Mouse (Mus musculus) urinary bladder, postnatal 36 days (tissue): ENCODE measurements around the gene Cx3cr1.

Experiments
- DNase-seq, 2 experiments: peaks; one replicate each; pipeline ENCODE4 v3.0.0; 2022; ENCODE audit warnings: low spot score in 2 of 2, mixed read lengths in 1 of 2

Gene Cx3cr1

DNA sequence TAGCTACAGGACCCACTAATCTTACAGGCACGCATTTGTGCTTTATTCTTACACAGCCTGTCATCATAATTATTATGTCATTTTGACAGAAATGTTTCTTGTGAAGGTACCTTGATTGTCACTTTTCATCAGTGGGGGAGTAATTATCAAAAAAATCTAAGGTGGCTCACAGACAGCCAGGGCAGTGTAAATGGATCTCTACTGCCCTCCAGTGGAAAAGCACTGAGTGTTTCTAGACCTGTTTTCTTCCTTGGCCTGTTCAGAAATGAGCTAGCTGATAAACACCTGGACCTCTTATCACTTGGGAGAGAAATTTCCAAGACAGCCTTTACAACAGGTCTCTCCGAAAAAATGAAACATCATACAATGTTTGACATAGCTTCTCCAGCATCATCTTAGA, 179.0 kb downstream of the Cx3cr1 start:
- DNase-seq, result no peak

DNA sequence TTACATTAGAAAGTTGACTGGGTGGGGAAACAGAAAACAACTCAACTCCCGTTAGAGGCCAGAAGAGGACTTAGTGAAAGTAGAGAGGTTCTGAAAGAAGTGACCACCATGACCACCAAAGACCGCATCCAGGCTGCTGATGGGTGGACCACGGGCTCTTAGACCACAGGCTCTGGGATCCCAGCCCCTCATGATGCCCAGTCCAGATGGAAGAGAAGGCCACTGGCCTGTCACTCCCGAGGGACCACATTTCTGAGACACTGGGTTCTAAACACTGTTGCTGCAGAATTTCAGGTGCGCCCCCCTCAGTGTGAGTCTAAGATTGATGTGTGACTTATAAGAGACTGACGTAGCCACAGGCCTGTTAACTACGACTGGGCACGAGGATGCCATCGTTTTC, 180.2 kb downstream of the Cx3cr1 start:
- DNase-seq, result no peak

DNA sequence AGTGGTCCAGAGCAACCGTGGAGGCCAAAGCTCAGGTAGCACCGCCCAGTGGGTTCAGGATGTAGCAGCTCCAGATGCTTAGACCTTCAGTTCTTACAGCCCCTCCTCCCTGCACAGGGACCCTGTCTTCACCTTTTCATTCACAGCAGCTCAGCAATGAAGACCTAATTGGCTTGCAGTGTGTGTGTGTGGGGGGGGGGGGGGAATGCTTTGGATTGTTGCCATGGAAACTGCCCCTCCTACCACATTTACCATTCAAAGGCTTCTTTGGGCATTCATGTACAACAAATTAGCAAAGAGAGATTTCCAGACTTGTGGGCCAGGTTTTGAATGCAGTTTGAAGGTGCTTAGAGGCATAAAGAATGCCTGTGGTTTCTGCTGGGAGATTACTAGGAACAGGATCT, 180.8 kb downstream of the Cx3cr1 start:
- no peak for DNase-seq

DNA sequence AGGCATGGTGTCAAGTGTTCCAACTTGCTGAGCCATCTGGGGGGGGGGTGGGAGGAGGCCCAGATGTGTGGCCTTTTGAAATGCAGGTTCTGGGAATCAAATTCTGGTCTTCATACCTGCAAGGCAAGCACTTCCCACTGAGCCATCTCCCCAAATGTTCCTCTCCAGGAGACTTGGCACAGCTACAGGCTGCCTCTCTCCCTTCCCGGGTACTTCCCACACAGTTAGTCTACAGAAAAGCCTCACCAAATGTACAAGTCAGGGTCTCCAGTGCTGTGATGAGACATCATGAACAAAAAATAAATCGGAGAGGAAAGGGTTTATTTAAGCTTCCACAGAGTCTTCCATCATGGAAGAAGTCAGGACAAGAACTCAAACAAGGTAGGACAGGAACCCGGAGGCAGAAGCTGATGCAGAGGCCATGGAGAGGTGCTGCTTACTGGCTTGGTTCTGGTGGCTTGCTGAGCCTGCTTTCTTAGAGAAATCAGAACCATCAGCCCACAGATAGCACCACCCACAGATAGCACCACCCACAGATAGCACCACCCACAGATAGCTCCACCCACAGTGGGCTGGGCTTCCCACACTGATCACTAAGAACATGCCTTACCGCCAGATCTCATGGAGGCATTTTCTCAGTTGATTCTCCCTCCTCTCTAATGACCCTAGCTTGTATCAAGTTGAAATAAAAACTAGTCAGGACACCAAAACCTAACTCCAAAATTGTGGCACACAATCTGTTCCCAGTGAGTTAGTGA, 182.4 kb downstream of the Cx3cr1 start:
- DNase-seq, result no peak

DNA sequence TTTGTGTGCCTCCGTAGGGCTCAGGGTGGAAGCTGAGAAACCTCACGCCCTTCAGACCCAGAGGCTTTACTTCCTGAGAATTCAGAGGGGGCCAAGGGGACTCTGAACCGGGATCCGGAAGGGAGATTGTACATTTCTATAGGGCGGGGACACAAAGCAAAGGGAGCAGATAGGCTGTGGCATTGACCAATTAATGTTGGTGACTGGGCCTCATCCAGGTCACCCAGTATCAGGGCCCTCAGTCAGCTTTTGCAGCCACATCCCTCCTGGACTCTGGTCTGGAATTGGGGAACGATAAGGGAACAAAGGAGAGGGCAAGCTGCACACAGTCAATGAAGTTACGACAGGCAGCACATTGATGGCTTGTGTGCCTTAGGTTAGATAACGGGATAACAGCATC, 215.5 kb downstream of the Cx3cr1 start:
- no peak for DNase-seq

DNA sequence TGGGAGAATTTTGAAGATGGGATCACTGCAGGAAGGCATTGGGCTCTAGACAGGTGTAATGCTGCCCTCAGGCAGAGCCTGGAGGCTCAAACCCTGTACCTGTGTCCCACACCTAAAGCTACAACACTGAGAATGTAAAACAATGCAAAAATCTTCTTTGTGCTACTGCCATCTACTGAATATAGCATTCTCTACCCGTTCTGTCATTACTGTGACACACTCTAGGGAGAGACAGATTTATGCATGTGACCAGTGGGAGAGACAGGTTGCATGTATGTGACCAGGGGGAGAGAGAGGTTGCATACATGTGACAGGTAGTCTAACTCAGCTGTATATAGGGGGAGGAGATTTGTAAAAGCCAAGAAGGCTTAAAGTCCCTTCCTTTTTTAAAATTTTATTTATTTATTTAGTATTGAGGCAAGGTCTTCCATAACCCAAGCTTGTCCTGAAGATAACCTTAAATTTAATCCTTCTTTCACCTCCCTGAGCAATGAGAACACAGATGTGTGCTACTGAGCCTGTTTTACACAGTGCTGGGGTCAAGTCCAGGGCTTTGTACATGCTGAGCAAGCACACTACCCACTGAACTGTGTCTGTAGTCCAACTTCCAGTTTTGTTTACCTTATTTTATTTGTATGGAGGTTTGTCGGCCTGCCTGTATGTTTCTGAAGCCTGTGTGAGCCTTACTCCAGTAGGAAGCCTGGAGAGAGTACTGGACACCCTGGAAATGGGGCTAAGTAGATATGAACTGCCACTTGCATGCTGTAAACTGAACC, 216.4 kb downstream of the Cx3cr1 start:
- no peak for DNase-seq

DNA sequence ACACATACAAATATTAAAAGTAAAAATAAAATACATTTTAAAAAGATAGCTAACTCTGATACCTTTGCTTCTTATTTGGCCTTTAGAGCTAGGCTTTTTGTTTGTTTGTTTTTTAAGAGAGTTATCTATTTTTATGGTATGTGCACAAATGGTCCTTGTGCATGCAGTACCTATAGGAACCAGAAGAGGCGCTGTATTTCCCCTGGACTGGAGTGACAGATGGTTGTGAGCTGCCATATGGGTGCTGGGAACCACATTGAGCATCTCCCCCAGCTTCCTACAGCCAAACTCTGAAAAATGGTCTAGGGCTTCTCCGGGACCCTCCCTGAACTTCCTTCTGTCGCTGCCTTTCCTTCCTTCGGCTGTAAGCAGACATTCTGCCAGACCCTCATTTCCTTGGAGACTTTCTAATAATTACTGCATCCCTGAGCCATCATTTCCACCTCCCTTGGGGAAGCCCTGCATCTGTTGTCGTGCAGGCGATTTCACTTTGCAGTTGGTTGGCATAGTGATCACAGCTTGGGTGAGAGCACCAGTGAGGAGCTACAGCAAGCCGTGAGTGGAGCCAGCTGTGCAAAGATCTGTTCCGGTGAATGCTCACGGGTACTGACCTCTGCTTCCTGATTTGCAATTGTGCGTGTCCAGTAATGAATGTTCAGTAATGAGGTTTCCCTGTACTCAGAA, 217.2 kb downstream of the Cx3cr1 start:
- no peak for DNase-seq
